Mouse (Mus musculus) spleen, adult 2 months (tissue): ENCODE data around the gene Qrich2.

ENCODE experiments used
- CTCF ChIP-seq: fragments of 200-500 bp; IDR thresholded peaks from 2 replicates; pipeline ENCODE4 v1.5.1; 2011; ENCODE audit warnings: mild to moderate bottlenecking, inconsistent platforms; ENCODE audit not compliant: insufficient read depth, insufficient read length, insufficient replicate concordance; ENCODE audit errors: extremely low read depth
- POLR2A ChIP-seq: fragments of 200-500 bp; IDR thresholded peaks from 2 replicates; pipeline ENCODE4 v1.6.1; 2011; ENCODE audit warnings: low read depth, low read length, inconsistent platforms

DNA sequence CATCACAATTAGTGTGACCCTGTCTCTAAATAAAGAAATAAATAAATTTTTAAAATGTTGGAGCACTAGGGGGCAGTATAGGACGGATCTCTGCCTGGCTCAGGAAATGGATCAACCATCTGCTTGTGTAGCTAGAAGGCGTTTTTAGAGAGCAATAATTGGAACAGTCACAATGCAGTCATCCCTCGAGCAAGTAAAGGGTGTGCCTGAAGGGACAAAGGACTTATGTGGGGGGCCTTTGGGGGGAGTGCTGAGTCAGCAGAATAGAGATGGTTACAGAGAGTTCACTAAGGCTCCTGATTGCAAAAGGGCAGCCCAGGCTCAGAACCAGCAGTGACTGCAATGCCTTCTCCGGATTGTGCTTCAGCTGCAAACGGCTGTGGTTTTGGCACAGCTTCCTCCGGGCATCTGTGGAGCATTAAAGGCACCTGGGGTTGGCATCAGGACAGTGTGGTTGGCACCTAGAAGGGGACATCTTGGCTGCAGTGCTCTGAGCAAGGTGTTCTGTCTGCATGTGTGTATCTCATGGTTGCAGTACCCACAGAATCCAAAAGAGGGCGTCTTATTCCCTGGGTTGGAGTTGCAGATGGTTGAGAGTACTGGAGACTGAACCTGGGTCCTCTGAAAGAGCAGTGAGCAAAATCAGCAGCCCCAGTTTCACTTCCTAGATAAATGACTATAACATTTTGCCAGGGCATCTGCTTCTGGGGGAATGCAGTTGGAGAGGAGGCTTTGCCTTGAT lies 35.1 kb upstream of the Qrich2 start:
- no peak for TF ChIP-seq CTCF
- TF ChIP-seq POLR2A = no peak
